ENCODE assay signal across 16 mouse cellular contexts in the genomic region with DNA sequence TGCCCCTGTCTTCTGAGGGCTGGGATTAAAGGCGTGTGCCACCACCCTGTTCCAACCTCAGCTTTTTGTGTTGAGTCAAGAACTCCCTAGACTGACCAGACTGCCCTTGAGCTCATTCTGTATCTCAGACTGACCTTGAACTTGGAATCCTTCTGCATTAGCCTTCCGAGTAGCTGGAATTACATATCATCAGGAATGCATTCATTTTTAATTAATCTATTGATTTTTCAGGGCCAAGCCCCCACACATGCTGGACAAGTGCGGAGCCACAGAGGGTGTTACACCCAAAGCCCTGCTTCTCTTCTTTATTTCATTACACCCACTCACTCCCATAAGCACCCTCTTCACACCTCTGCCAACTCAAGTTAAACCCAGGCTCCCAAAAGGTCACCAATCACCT.
"Had no signal": no experiment of that assay in that cellular context is flagged by ENCODE, and none has a peak within 500 bp of the region (broad histone marks: within the 10 kb centered on the region; RNA-seq: fewer than 3 reads in every experiment).

No protein-coding gene starts in this region.

- H3K9me3 ChIP-seq: intestine, embryonic 15.5 days; limb, embryonic 10.5 days; liver, embryonic 15.5 days; midbrain, embryonic 15.5 days; neural tube, embryonic 15.5 days had no signal

- ATAC-seq: intestine, embryonic 15.5 days; midbrain, embryonic 15.5 days had no signal

- H3K4me2 ChIP-seq: intestine, embryonic 15.5 days; lung, embryonic 14.5 days; midbrain, embryonic 11.5 days had no signal

- H3K36me3 ChIP-seq: intestine, embryonic 15.5 days; midbrain, embryonic 15.5 days had no signal

- H3K27me3 ChIP-seq: intestine, embryonic 15.5 days; neural tube, embryonic 15.5 days had no signal

- H3K9ac ChIP-seq: intestine, embryonic 15.5 days; liver, embryonic 15.5 days; lung, embryonic 14.5 days; midbrain, embryonic 15.5 days; neural tube, embryonic 15.5 days had no signal

- H3K27ac ChIP-seq: intestine, embryonic 15.5 days; kidney, postnatal 0 days; left cerebral cortex, adult 2 months; limb, embryonic 10.5 days; liver, embryonic 15.5 days; midbrain, embryonic 15.5 days; neural tube, embryonic 15.5 days had no signal

- H3K4me3 ChIP-seq: intestine, embryonic 15.5 days; left cerebral cortex, adult 2 months; limb, embryonic 10.5 days; liver, embryonic 15.5 days; midbrain, embryonic 15.5 days had no signal

- DNase-seq: kidney, adult 18-20 months; kidney, postnatal 4 days; lung, embryonic 14.5 days; lung, postnatal 10 days; retina, postnatal 1 day; right cerebral cortex, postnatal 4 days; spleen, adult 18-20 months; thymus, postnatal 36 days had no signal
